ENCODE assay signal across 18 mouse cellular contexts in genomic region chr4:134978930-134979329, GRCm38 (mm10).
"Had no signal": no experiment of that assay in that cellular context is flagged by ENCODE, and none has a peak within 500 bp of the region (broad histone marks: within the 10 kb centered on the region; RNA-seq: fewer than 3 reads in every experiment).

No protein-coding gene starts in this region.

- H3K4me2 ChIP-seq: lung, embryonic 14.5 days; midbrain, embryonic 12.5 days; neural tube, embryonic 13.5 days; stomach, embryonic 15.5 days had no signal

- H3K4me3 ChIP-seq: midbrain, embryonic 12.5 days; myocyte; neural tube, embryonic 13.5 days; stomach, embryonic 15.5 days had no signal

- H3K9ac ChIP-seq: lung, embryonic 14.5 days; midbrain, embryonic 12.5 days; neural tube, embryonic 13.5 days; stomach, embryonic 15.5 days had no signal

- H3K36me3 ChIP-seq: midbrain, embryonic 12.5 days; neural tube, embryonic 13.5 days; stomach, embryonic 15.5 days had no signal

- H3K9me3 ChIP-seq: midbrain, embryonic 12.5 days; stomach, embryonic 15.5 days had no signal

- ATAC-seq: inflammation-experienced regulatory T-cells, adult 6 months; intestine, embryonic 16.5 days; lung, postnatal 0 days; midbrain, embryonic 16.5 days had no signal

- H3K4me1 ChIP-seq: stomach, embryonic 15.5 days had no signal

- H3K27ac ChIP-seq: macrophage; midbrain, embryonic 12.5 days; neural tube, embryonic 13.5 days; stomach, embryonic 15.5 days had no signal

- DNase-seq: kidney, adult 18-20 months; kidney, adult 9 months; kidney, postnatal 14 days; kidney, postnatal 4 days; lung, embryonic 14.5 days; retina, postnatal 1 day; right cerebral cortex, postnatal 25 days; spleen, adult 18-20 months; thymus, postnatal 25 days had no signal

- H3K27me3 ChIP-seq: midbrain, embryonic 12.5 days; neural tube, embryonic 13.5 days; stomach, embryonic 15.5 days had no signal
